Comparison of ENCODE assay signal across 8 mouse cellular contexts in the genomic region with DNA sequence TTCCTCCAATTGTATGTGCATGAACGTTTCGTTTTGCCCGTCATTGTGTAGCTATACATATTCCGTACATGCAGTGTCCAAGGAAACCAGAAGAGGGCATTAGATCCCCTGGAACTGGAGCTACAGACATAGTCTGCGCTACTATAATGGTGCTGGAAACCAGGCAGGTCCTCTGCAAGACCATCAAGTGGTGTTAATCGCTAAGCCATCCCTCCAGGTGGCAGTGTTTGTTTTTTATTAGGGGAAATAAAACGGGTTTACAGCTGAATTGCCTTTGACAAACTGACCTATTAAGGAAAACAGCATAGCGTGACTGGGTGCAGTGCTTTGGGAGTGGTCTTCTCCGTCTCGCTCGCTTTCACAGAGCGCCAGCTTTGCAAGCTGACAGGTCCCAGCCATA. TPM values are rescaled to one million over a fixed set of nuclear protein-coding genes. Genes with fewer than 3 reads are reported as not detected.
A peak's percentile ranks its signal among the peaks of the same experiment; 100 is the strongest.
DNase-seq lines count a peak whose midpoint lies in the region; ATAC-seq lines count a peak whose summit lies in the region.

No protein-coding gene starts in this region.

- H3K4me1 ChIP-seq in heart, embryonic 12.5 days (replicated peaks), result peaks cover 31% of the 10 kb centered on the region
- H3K4me1 ChIP-seq in midbrain, embryonic 12.5 days, result peaks cover 27% of the 10 kb centered on the region

- ATAC-seq in heart, embryonic 12.5 days (ENCODE audit: insufficient number of reproducible peaks, low FRiP score), result 0 out of 2 replicates have a peak, but pooled peaks have one; percentile 53
- ATAC-seq in midbrain, embryonic 12.5 days (ENCODE audit: low FRiP score, low read depth), result peak; percentile 52; the same call in 1 of the 2 replicates

- WGBS in heart, embryonic 12.5 days, result 28% methylated on average over 12 of the region's 12 CpGs
- WGBS in midbrain, embryonic 12.5 days, result 29% methylated on average over 12 of the region's 12 CpGs

- H3K9ac ChIP-seq in heart, embryonic 12.5 days, result no peak overlapping the region
- H3K9ac ChIP-seq in midbrain, embryonic 12.5 days (replicated peaks), result no peak overlapping the region

- no peaks in the 10 kb centered on the region for H3K36me3 ChIP-seq in heart, embryonic 12.5 days
- H3K36me3 ChIP-seq in midbrain, embryonic 12.5 days, result no peaks in the 10 kb centered on the region

- peak overlapping the region; percentile 1; the same call in 1 of the 2 replicates for H3K4me3 ChIP-seq in heart, embryonic 12.5 days
- H3K4me3 ChIP-seq in midbrain, embryonic 12.5 days, result no peak overlapping the region

- no peaks in the 10 kb centered on the region for H3K27me3 ChIP-seq in heart, embryonic 12.5 days (replicated peaks)
- peaks cover 8% of the 10 kb centered on the region; the same call in 1 of the 2 replicates for H3K27me3 ChIP-seq in midbrain, embryonic 12.5 days

- peak overlapping the region; percentile 48 for H3K4me2 ChIP-seq in heart, embryonic 12.5 days
- H3K4me2 ChIP-seq in midbrain, embryonic 12.5 days (replicated peaks), result no peak overlapping the region

- peak; percentile 11 for DNase-seq in cerebellum, adult 9-10 months
- DNase-seq in cerebellum, adult 9-11 months, result no peak
- DNase-seq in urinary bladder, postnatal 14 days (ENCODE audit: low spot score), result peak; percentile 55
- no peak for DNase-seq in urinary bladder, postnatal 10 days (ENCODE audit: low spot score)
- peak; percentile 60 to 78 for DNase-seq in kidney, postnatal 25 days
- no peak for DNase-seq in layer of hippocampus, adult 8-10 months (ENCODE audit: low spot score in 2 of 2)

- peak overlapping the region; percentile 83 for H3K27ac ChIP-seq in heart, embryonic 12.5 days (ENCODE audit: poor library complexity, severe bottlenecking)
- H3K27ac ChIP-seq in midbrain, embryonic 12.5 days (replicated peaks), result no peak overlapping the region

- no peaks in the 10 kb centered on the region for H3K9me3 ChIP-seq in heart, embryonic 12.5 days (replicated peaks)
- peaks cover 4% of the 10 kb centered on the region; the same call in 1 of the 2 replicates for H3K9me3 ChIP-seq in midbrain, embryonic 12.5 days

RNA-seq across cellular contexts. Expression of a gene that starts 9.7 kb away (rescaled TPM):
- polyA plus RNA-seq in heart, embryonic 12.5 days (2016; fragmentation: Nextera tagmentation; extraction: Ambion mirVana), result 3.4 and 4.4 TPM in 2 replicates
- 2.2 and 3.0 TPM in 2 replicates for polyA plus RNA-seq in midbrain, embryonic 12.5 days (2016; fragmentation: Nextera tagmentation; extraction: Ambion mirVana)
- total RNA-seq in layer of hippocampus, adult 8-10 months (2022), result 10 to 100 TPM in 2 of 4 experiments, 1 to 10 TPM in 2; 2.0 to 20.9 (median 11.6) TPM

RNA-seq across cellular contexts. Expression of a gene that starts 23.9 kb away (rescaled TPM):
- 245 and 249 TPM in 2 replicates for polyA plus RNA-seq in heart, embryonic 12.5 days (2016; fragmentation: Nextera tagmentation; extraction: Ambion mirVana)
- polyA plus RNA-seq in midbrain, embryonic 12.5 days (2016; fragmentation: Nextera tagmentation; extraction: Ambion mirVana), result 285 and 287 TPM in 2 replicates
- total RNA-seq in layer of hippocampus, adult 8-10 months (2022), result 100 to 1,000 TPM; 167 to 172 (median 171) TPM

RNA-seq across cellular contexts. Expression of a gene that starts 24.1 kb away (rescaled TPM):
- 66.1 and 73.5 TPM in 2 replicates for polyA plus RNA-seq in heart, embryonic 12.5 days (2016; fragmentation: Nextera tagmentation; extraction: Ambion mirVana)
- polyA plus RNA-seq in midbrain, embryonic 12.5 days (2016; fragmentation: Nextera tagmentation; extraction: Ambion mirVana), result 16.3 and 18.2 TPM in 2 replicates
- 100 to 1,000 TPM; 109 to 161 (median 127) TPM for total RNA-seq in layer of hippocampus, adult 8-10 months (2022)

RNA-seq across cellular contexts. Expression of a gene that starts 39.9 kb away (rescaled TPM):
- not detected in 2 replicates for polyA plus RNA-seq in heart, embryonic 12.5 days (2016; fragmentation: Nextera tagmentation; extraction: Ambion mirVana)
- not detected in 2 replicates for polyA plus RNA-seq in midbrain, embryonic 12.5 days (2016; fragmentation: Nextera tagmentation; extraction: Ambion mirVana)
- total RNA-seq in layer of hippocampus, adult 8-10 months (2022), result not detected

Comparison
In these comparisons a context has a peak if more than half of its experiments do, and no peak if none do; other contexts are left out.
1. DNase-seq: peak in cerebellum, adult 9-10 months (single experiment), urinary bladder, postnatal 14 days (single experiment) and kidney, postnatal 25 days (2 of 2); none in cerebellum, adult 9-11 months (single experiment), urinary bladder, postnatal 10 days (single experiment) and layer of hippocampus, adult 8-10 months (0 of 2).